Mouse (Mus musculus): Measurements from ENCODE around the gene Klhl11. TPM values are rescaled to one million over a fixed set of nuclear protein-coding genes. Genes with fewer than 3 reads are reported as not detected.

Gene Klhl11
- 2.0 and 4.0 TPM in 2 replicates for polyA plus RNA-seq (2012)

GRCm38 (mm10) chr11:100472197-100472934, at the start of gene Klhl11:
Gene Klhl11 (minus strand): TSS chr11:100472741.

GRCm38 (mm10) chr11:100441797-100442196, 30.7 kb downstream of the Klhl11 start, which contains the start of the genes Nt5c3b and Klhl10:
Gene Nt5c3b (minus strand): TSS chr11:100441808.
Gene Klhl10 (plus strand): TSS chr11:100441917.

GRCm38 (mm10) chr11:100414914-100415822, 57.4 kb downstream of the Klhl11 start, which contains the start of gene Fkbp10:
Gene Fkbp10 (plus strand): TSS chr11:100415697.

GRCm38 (mm10) chr11:100414021-100414913, 58.3 kb downstream of the Klhl11 start, which contains the start of gene P3h4:
Gene P3h4 (minus strand): TSS chr11:100414836.

Other genes with a start within 250 kb of the Klhl11 start
- gene Krt16, start 223.8 kb downstream of the Klhl11 start, polyA plus RNA-seq (2012) = not detected in 2 replicates
- 0.05 and 0.16 TPM in 2 replicates for gene Krt17, start 211.7 kb downstream of the Klhl11 start, polyA plus RNA-seq (2012)
- not detected in 2 replicates for gene Krt42, start 202.9 kb downstream of the Klhl11 start, polyA plus RNA-seq (2012)
- 431 and 615 TPM in 2 replicates for gene Eif1, start 152.9 kb downstream of the Klhl11 start, polyA plus RNA-seq (2012)
- not detected in 2 replicates for gene Gast, start 138.3 kb downstream of the Klhl11 start, polyA plus RNA-seq (2012)
- 0.16 and 0.30 TPM in 2 replicates for gene Hap1, start 116.6 kb downstream of the Klhl11 start, polyA plus RNA-seq (2012)
- 12.4 and 15.2 TPM in 2 replicates for gene Jup, start 75.0 kb downstream of the Klhl11 start, polyA plus RNA-seq (2012)
- 0.22 and 0.68 TPM in 2 replicates for gene P3h4, start 57.9 kb downstream of the Klhl11 start, polyA plus RNA-seq (2012)
- 0.29 and 0.64 TPM in 2 replicates for gene Fkbp10, start 57.0 kb downstream of the Klhl11 start, polyA plus RNA-seq (2012)
- 70.0 and 73.2 TPM in 2 replicates for gene Nt5c3b, start 30.9 kb downstream of the Klhl11 start, polyA plus RNA-seq (2012)
- 0.12 TPM in 2 replicates for gene Klhl10, start 30.8 kb downstream of the Klhl11 start, polyA plus RNA-seq (2012)
- gene Acly, start 55.3 kb upstream of the Klhl11 start, polyA plus RNA-seq (2012) = 33.9 and 41.9 TPM in 2 replicates
- 0.07 TPM in 1 of 2 replicates, not detected in the other for gene Ttc25, start 72.9 kb upstream of the Klhl11 start, polyA plus RNA-seq (2012)
- gene Cnp, start 102.2 kb upstream of the Klhl11 start, polyA plus RNA-seq (2012) = 27.6 and 29.6 TPM in 2 replicates
- 42.8 and 43.0 TPM in 2 replicates for gene Nkiras2, start 146.5 kb upstream of the Klhl11 start, polyA plus RNA-seq (2012)
- gene Dnajc7, start 147.4 kb upstream of the Klhl11 start, polyA plus RNA-seq (2012) = 111 and 131 TPM in 2 replicates
- 0.09 and 0.63 TPM in 2 replicates for gene Zfp385c, start 219.7 kb upstream of the Klhl11 start, polyA plus RNA-seq (2012)
- 23.4 and 27.6 TPM in 2 replicates for gene Dhx58, start 231.5 kb upstream of the Klhl11 start, polyA plus RNA-seq (2012)
- gene Kat2a, start 239.7 kb upstream of the Klhl11 start, polyA plus RNA-seq (2012) = 100 and 108 TPM in 2 replicates
- gene Hspb9, start 241.1 kb upstream of the Klhl11 start, polyA plus RNA-seq (2012) = 0.49 and 0.84 TPM in 2 replicates

Measured in megakaryocyte-erythroid progenitor cell, adult 5 weeks (primary cell).